Mouse (Mus musculus) megakaryocyte, embryonic 14.5 days (primary cell): ENCODE data around the gene Hadh.

ENCODE experiments used
- FLI1 ChIP-seq: IDR thresholded peaks from 2 replicates; pipeline ENCODE4 v1.6.1; 2012; ENCODE audit warnings: low read length, inconsistent platforms, mixed read lengths
- GATA1 ChIP-seq: IDR thresholded peaks from 3 replicates; pipeline ENCODE4 v1.6.1; 2012; ENCODE audit warnings: mixed read lengths, low read length, inconsistent platforms, borderline replicate concordance

GRCm38 (mm10) chr3:131306255-131306654 is 34.4 kb upstream of the Hadh start:
- TF ChIP-seq GATA1: no peak
- no peak for TF ChIP-seq FLI1
